Mouse (Mus musculus) heart, embryonic 11.5 days (tissue): ENCODE results near the gene Ovca2. TPM values are rescaled to one million over a fixed set of nuclear protein-coding genes. Genes with fewer than 3 reads are reported as not detected.

Experiments used
- ATAC-seq: fragments of 200-750 bp; cut with Nextera tagmentation; replicated peaks from 2 replicates; pipeline ENCODE4 v1.8.0; 2017; ENCODE audit warnings: moderate library complexity; ENCODE audit not compliant: insufficient number of reproducible peaks, low FRiP score, low TSS enrichment
- H3K27ac ChIP-seq: fragments of 300-500 bp; sonication (generic); 2 replicates; pipeline ENCODE4 v1.5.1; 2014; ENCODE audit warnings: mild to moderate bottlenecking, low read depth, low read length
- H3K27me3 ChIP-seq: fragments of 300-500 bp; sonication (generic); 2 replicates; pipeline ENCODE4 v1.6.1; 2014; ENCODE audit warnings: mild to moderate bottlenecking, low read length, mixed read lengths; ENCODE audit not compliant: control insufficient read depth, insufficient read depth
- H3K36me3 ChIP-seq: fragments of 300-500 bp; sonication (generic); 2 replicates; pipeline ENCODE4 v1.6.1; 2014; ENCODE audit warnings: mild to moderate bottlenecking, low read length, moderate library complexity, mixed read lengths; ENCODE audit not compliant: control insufficient read depth, insufficient read depth
- H3K4me1 ChIP-seq: fragments of 300-500 bp; sonication (generic); 2 replicates; pipeline ENCODE4 v1.6.1; 2014; ENCODE audit warnings: low read length; ENCODE audit not compliant: control insufficient read depth, insufficient read depth
- H3K4me2 ChIP-seq: fragments of 300-500 bp; sonication (generic); 2 replicates; pipeline ENCODE4 v1.6.1; 2014; ENCODE audit warnings: mild to moderate bottlenecking, moderate library complexity
- H3K4me3 ChIP-seq: fragments of 300-500 bp; sonication (generic); 2 replicates; pipeline ENCODE4 v1.5.1; 2014; ENCODE audit warnings: low read depth, low read length
- H3K9ac ChIP-seq: fragments of 300-500 bp; sonication (generic); 2 replicates; pipeline ENCODE4 v1.6.1; 2014; ENCODE audit warnings: mild to moderate bottlenecking, low read depth, low read length, moderate library complexity
- H3K9me3 ChIP-seq: fragments of 300-500 bp; sonication (generic); replicated peaks from 2 replicates; pipeline ENCODE4 v1.6.1; 2016; ENCODE audit warnings: low read length; ENCODE audit not compliant: control insufficient read depth
- WGBS: fragments of 180-500 bp; shearing (Covaris S2); extraction: QIAGEN DNeasy Blood & Tissue Kit; methylation state at CpG from one replicate; pipeline ENCODE4 v1.1.7; 2014; ENCODE audit not compliant: insufficient replicate concordance; 5-methylcytosine and 5-hydroxymethylcytosine counted together
- polyA plus RNA-seq: library from polyadenylated mRNA; unstranded; fragments of >200 nt; fragmentation: Nextera tagmentation; extraction: Ambion mirVana; gene quantifications from 2 replicates; pipeline ENCODE4 v1.2.1, GENCODE M21; 2014

Gene Ovca2
- polyA plus RNA-seq, 1 experiment from 2014 or later = 23.4 TPM

- peaks cover 41% of the 10 kb centered on the region for H3K4me1 ChIP-seq
- peak overlapping the region; percentile 62 for H3K27ac ChIP-seq
- WGBS = 24% methylated on average over 13 of the region's 13 CpGs
- peak; percentile 36; the same call in 1 of the 2 replicates for ATAC-seq
- peak overlapping the region; percentile 81 for H3K4me2 ChIP-seq
- H3K27me3 ChIP-seq = peaks cover 53% of the 10 kb centered on the region
- H3K36me3 ChIP-seq = no peaks in the 10 kb centered on the region
- no peaks in the 10 kb centered on the region for H3K9me3 ChIP-seq
- H3K4me3 ChIP-seq = peak overlapping the region; percentile 51
- H3K9ac ChIP-seq = peak overlapping the region; percentile 78
These were observed 13.9 kb upstream of the Ovca2 start for GRCm38 (mm10) chr11:75192336-75193214.

GRCm38 (mm10) chr11:75191841-75192240 is 13.2 kb upstream of the Ovca2 start:
- Histone ChIP-seq H3K27ac (no peak overlapping the region), H3K4me2 (no peak overlapping the region), H3K27me3 (peaks cover 47% of the 10 kb centered on the region), H3K36me3 (no peaks in the 10 kb centered on the region), H3K4me1 (peaks cover 38% of the 10 kb centered on the region), H3K9ac (no peak overlapping the region), H3K4me3 (no peak overlapping the region), H3K9me3 (no peaks in the 10 kb centered on the region)
- no peak for ATAC-seq
- WGBS = 58% methylated on average over 6 of the region's 6 CpGs

DNA sequence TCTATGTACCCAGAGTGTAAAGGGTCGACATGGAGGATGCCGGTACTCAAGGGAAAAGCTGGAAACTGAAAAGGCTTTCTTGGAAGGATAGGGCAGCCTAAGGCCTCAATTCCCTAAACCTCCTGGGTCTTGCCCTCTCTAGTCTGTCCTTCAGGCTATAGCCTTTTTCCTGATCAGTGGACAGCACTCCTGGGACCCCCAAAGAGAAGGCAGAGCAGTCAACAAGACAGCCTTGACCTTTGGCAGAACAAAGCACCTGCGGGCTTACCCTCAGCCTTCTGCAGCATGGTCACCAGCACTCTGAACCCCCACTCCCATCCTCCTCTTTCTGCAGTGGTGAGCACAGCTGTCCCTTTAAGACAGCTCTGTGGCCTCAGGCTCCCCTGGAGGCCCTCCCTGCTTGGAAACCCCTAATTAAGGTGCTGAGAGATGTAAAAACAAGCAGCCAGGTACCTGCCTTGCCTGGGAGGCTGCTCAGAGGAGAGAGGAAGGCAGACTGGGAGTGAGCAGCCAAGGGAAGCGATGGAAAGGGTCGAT is 12.3 kb upstream of the Ovca2 start, which contains the start of gene Dph1:
Gene Dph1, minus strand, starts transcription at position 337 of the 537 bp plus-strand sequence.
- Histone ChIP-seq H3K4me1 (peaks cover 36% of the 10 kb centered on the region), H3K9ac (peak within 1 kb of the TSS; percentile 82), H3K4me2 (peak within 1 kb of the TSS; percentile 87), H3K36me3 (no peaks in the 10 kb centered on the region), H3K27ac (peak within 1 kb of the TSS; percentile 41; the same call in 1 of the 2 replicates), H3K27me3 (peaks cover 39% of the 10 kb centered on the region), H3K4me3 (peak within 1 kb of the TSS; percentile 87), H3K9me3 (no peaks in the 10 kb centered on the region)
- WGBS = 52% methylated on average over 5 of the region's 5 CpGs
- ATAC-seq = no peak

- Histone ChIP-seq H3K4me3 (peak overlapping the region; percentile 87), H3K4me2 (peak overlapping the region; percentile 87), H3K36me3 (no peaks in the 10 kb centered on the region), H3K9ac (peak overlapping the region; percentile 82), H3K4me1 (peaks cover 34% of the 10 kb centered on the region), H3K9me3 (no peaks in the 10 kb centered on the region), H3K27ac (peak overlapping the region; percentile 41; the same call in 1 of the 2 replicates), H3K27me3 (peaks cover 32% of the 10 kb centered on the region)
- under 1% methylated on average over 24 of the region's 24 CpGs for WGBS
- peak; percentile 71 for ATAC-seq
These were observed 11.7 kb upstream of the Ovca2 start for GRCm38 (mm10) chr11:75190371-75190724.

- peak overlapping the region; percentile 87 for H3K4me3 ChIP-seq
- peak; percentile 24 for ATAC-seq
- H3K36me3 ChIP-seq = no peaks in the 10 kb centered on the region
- H3K4me2 ChIP-seq = peak overlapping the region; percentile 87
- under 1% methylated on average over 22 of the region's 22 CpGs for WGBS
- no peaks in the 10 kb centered on the region for H3K9me3 ChIP-seq
- H3K27ac ChIP-seq = no peak overlapping the region
- H3K9ac ChIP-seq = peak overlapping the region; percentile 82
- peaks cover 27% of the 10 kb centered on the region for H3K27me3 ChIP-seq
- H3K4me1 ChIP-seq = peaks cover 29% of the 10 kb centered on the region
These were observed 11.2 kb upstream of the Ovca2 start for GRCm38 (mm10) chr11:75189713-75190370.

DNA sequence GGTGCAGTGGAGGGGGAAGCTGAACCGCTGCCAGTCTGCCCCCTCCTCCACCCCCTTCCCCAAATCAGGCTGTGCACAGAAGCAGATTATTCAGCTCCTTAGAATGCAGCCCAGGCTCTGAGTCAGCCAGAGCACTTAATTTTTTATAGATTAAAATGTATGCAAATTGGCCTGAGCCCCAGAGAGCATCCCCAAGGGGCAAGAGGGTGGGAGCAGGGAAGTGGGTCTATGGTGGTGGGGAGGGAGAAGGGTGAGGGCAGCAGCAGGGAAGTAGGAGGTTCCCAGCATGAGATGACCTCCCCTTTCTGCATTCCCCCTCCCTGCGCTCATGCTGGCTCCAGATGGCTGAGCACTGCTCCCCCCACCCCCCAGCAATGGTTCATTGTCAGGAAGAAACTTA is 6.4 kb upstream of the Ovca2 start:
- no peak for ATAC-seq
- 0 out of 2 replicates have a peak, but pooled peaks cover 2% of the 10 kb centered on the region for H3K36me3 ChIP-seq

DNA sequence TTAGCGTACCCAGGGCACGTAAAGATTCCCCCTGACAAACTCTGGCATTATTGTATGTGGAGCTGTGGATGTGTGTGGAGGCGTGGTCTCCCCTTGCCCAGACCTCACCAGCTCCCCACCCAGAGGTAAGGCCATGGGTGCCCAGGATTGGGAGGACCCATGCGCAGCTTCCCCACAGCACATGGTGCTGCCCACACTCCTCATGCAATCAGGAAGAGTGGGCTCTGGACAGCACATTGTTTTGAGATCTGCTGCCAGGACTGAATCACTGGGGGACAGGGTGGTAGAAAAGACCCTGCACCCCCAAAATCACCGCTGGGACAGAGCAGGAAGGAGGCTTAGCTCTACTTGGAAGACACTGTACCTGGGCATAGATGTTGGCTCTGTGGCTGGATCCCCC is 5.9 kb upstream of the Ovca2 start:
- H3K4me2 ChIP-seq = no peak overlapping the region
- WGBS = 90% methylated on average over 5 of the region's 5 CpGs
- H3K9me3 ChIP-seq = no peaks in the 10 kb centered on the region
- H3K4me1 ChIP-seq = peaks cover 6% of the 10 kb centered on the region; the same call in 1 of the 2 replicates
- no peak overlapping the region for H3K9ac ChIP-seq
- ATAC-seq = no peak
- 0 out of 2 replicates have a peak, but pooled peaks cover 2% of the 10 kb centered on the region for H3K36me3 ChIP-seq
- H3K27me3 ChIP-seq = no peaks in the 10 kb centered on the region
- H3K4me3 ChIP-seq = no peak overlapping the region
- no peak overlapping the region for H3K27ac ChIP-seq

More for the DNA sequence above, 6.4 kb upstream of the Ovca2 start:
- 60% methylated on average over 2 of the region's 2 CpGs for WGBS
- no peaks in the 10 kb centered on the region for H3K9me3 ChIP-seq
- no peaks in the 10 kb centered on the region for H3K27me3 ChIP-seq
- no peak overlapping the region for H3K4me3 ChIP-seq
- H3K9ac ChIP-seq = no peak overlapping the region
- peaks cover 7% of the 10 kb centered on the region; the same call in 1 of the 2 replicates for H3K4me1 ChIP-seq
- no peak overlapping the region for H3K27ac ChIP-seq
- H3K4me2 ChIP-seq = no peak overlapping the region

- H3K27me3 ChIP-seq = no peaks in the 10 kb centered on the region
- ATAC-seq = no peak
- no peak overlapping the region for H3K9ac ChIP-seq
- WGBS = 85% methylated on average over 2 of the region's 2 CpGs
- H3K4me2 ChIP-seq = no peak overlapping the region
- no peak overlapping the region for H3K4me3 ChIP-seq
- no peaks in the 10 kb centered on the region for H3K9me3 ChIP-seq
- H3K36me3 ChIP-seq = 0 out of 2 replicates have a peak, but pooled peaks cover 2% of the 10 kb centered on the region
- no peak overlapping the region for H3K27ac ChIP-seq
- peaks cover 3% of the 10 kb centered on the region; the same call in 1 of the 2 replicates for H3K4me1 ChIP-seq
These were observed 5.4 kb upstream of the Ovca2 start for GRCm38 (mm10) chr11:75183917-75184570.
